Mouse (Mus musculus) heart, adult 2 months (tissue): Measurements from ENCODE around the gene Pex10.

Experiments used
- CTCF ChIP-seq: fragments of 200-600 bp; IDR thresholded peaks from 2 replicates; pipeline ENCODE4 v1.8.1; 2022; ENCODE audit warnings: antibody characterized with exemption, mild to moderate bottlenecking, moderate library complexity
- EP300 ChIP-seq: fragments of 200-500 bp; IDR thresholded peaks from 2 replicates; pipeline ENCODE4 v1.6.1; 2011; ENCODE audit warnings: low read depth, low read length, control low read depth; ENCODE audit not compliant: insufficient read depth

- TF ChIP-seq CTCF (no peak), EP300 (no peak)
These were observed 51.5 kb downstream of the Pex10 start for GRCm38 (mm10) chr4:155118278-155118677.
